Mouse (Mus musculus) kidney, embryonic 14.5 days (tissue): ENCODE data around the gene Slc46a1. TPM values are rescaled to one million over a fixed set of nuclear protein-coding genes. Genes with fewer than 3 reads are reported as not detected.
A peak's percentile ranks its signal among the peaks of the same experiment; 100 is the strongest.

Experiments used
- ATAC-seq: fragments of 200-750 bp; cut with Nextera tagmentation; 2 replicates; pipeline ENCODE4 v1.8.0; 2017; ENCODE audit warnings: moderate number of reproducible peaks, mild to moderate bottlenecking, moderate TSS enrichment, moderate library complexity; ENCODE audit not compliant: low FRiP score, low TSS enrichment
- H3K27ac ChIP-seq: fragments of 300-500 bp; sonication (generic); 2 replicates; pipeline ENCODE4 v1.5.1; 2014; ENCODE audit warnings: low read depth, mild to moderate bottlenecking, low read length, moderate library complexity, mixed read lengths
- H3K27me3 ChIP-seq: fragments of 300-500 bp; sonication (generic); 2 replicates; pipeline ENCODE4 v1.6.1; 2014; ENCODE audit warnings: mild to moderate bottlenecking, low read length; ENCODE audit not compliant: control insufficient read depth, insufficient read depth
- H3K36me3 ChIP-seq: fragments of 300-500 bp; sonication (generic); 2 replicates; pipeline ENCODE4 v1.6.1; 2014; ENCODE audit warnings: low read length, mixed read lengths; ENCODE audit not compliant: control insufficient read depth, insufficient read depth
- H3K4me1 ChIP-seq: fragments of 300-500 bp; sonication (generic); 2 replicates; pipeline ENCODE4 v1.6.1; 2014; ENCODE audit warnings: low read length, mixed read lengths; ENCODE audit not compliant: control insufficient read depth, insufficient read depth
- H3K4me2 ChIP-seq: fragments of 300-500 bp; sonication (generic); replicated peaks from 2 replicates; pipeline ENCODE4 v1.6.1; 2014; ENCODE audit warnings: low read depth, mild to moderate bottlenecking, low read length
- H3K4me3 ChIP-seq: fragments of 300-500 bp; sonication (generic); 2 replicates; pipeline ENCODE4 v1.5.1; 2014; ENCODE audit warnings: mild to moderate bottlenecking, low read length
- H3K9ac ChIP-seq: fragments of 300-500 bp; sonication (generic); 2 replicates; pipeline ENCODE4 v1.6.1; 2014; ENCODE audit warnings: low read depth, mild to moderate bottlenecking, low read length, moderate library complexity
- H3K9me3 ChIP-seq: fragments of 300-500 bp; sonication (generic); 2 replicates; pipeline ENCODE4 v1.6.1; 2016; ENCODE audit warnings: low read length; ENCODE audit not compliant: control insufficient read depth
- WGBS: fragments of 180-500 bp; shearing (Covaris S2); extraction: QIAGEN DNeasy Blood & Tissue Kit; methylation state at CpG from one replicate; pipeline ENCODE4 v1.1.7; 2014; 5-methylcytosine and 5-hydroxymethylcytosine counted together
- polyA plus RNA-seq: library from polyadenylated mRNA; unstranded; fragments of >200 nt; fragmentation: Nextera tagmentation; extraction: Ambion mirVana; gene quantifications from 2 replicates; pipeline ENCODE4 v1.2.1, GENCODE M21; 2014

Gene Slc46a1
- polyA plus RNA-seq, 1 experiment from 2014 or later = 18.5 TPM

DNA sequence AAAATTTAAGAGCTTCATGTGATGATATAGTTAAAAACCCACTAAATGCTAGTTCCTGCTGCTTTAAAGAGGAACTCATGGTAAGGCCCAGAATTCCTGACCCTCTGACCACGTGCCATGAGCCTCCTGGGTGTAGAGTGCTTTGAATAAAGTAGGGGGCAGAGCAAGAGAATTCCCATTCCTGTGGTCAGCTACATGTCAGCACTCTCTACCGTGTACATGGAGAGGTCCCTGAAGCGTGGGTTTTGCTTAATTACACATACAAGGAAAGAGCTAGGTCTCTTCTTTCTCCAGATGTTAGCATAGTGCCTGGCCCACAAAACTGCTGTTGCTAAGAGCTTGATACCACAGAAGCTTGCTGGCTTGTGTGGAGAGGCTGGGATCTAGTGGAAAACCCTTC lies 39.9 kb downstream of the Slc46a1 start:
- Histone ChIP-seq H3K4me1 (no peaks in the 10 kb centered on the region), H3K4me2 (no peak overlapping the region), H3K27me3 (no peaks in the 10 kb centered on the region; the same call in 1 of the 2 replicates), H3K27ac (no peak overlapping the region), H3K36me3 (peaks cover 45% of the 10 kb centered on the region), H3K9me3 (no peaks in the 10 kb centered on the region), H3K4me3 (no peak overlapping the region), H3K9ac (no peak overlapping the region)
- no peak for ATAC-seq
- WGBS = 84% methylated on average over 3 of the region's 3 CpGs

GRCm38 (mm10) chr11:78509148-78509547 lies 43.7 kb downstream of the Slc46a1 start:
- no peak overlapping the region for H3K4me2 ChIP-seq
- H3K27ac ChIP-seq = no peak overlapping the region
- no peaks in the 10 kb centered on the region for H3K9me3 ChIP-seq
- H3K36me3 ChIP-seq = peaks cover 51% of the 10 kb centered on the region
- peaks cover 14% of the 10 kb centered on the region for H3K4me1 ChIP-seq
- H3K9ac ChIP-seq = no peak overlapping the region
- H3K27me3 ChIP-seq = no peaks in the 10 kb centered on the region
- ATAC-seq = no peak
- 88% methylated on average over 5 of the region's 5 CpGs for WGBS
- no peak overlapping the region for H3K4me3 ChIP-seq

- Histone ChIP-seq H3K4me3 (peak within 1 kb of the TSS; percentile 73), H3K36me3 (peaks cover 57% of the 10 kb centered on the region), H3K27ac (peak within 1 kb of the TSS; percentile 59; the same call in 1 of the 2 replicates), H3K27me3 (no peaks in the 10 kb centered on the region), H3K9me3 (no peaks in the 10 kb centered on the region), H3K4me1 (peaks cover 14% of the 10 kb centered on the region), H3K9ac (peak within 1 kb of the TSS; percentile 92), H3K4me2 (peak within 1 kb of the TSS; percentile 76)
- ATAC-seq = peak; percentile 95
- 1% methylated on average over 67 of the region's 67 CpGs for WGBS
Measured at GRCm38 (mm10) chr11:78512025-78512957, 46.8 kb downstream of the Slc46a1 start, which contains the start of the genes Tmem199 and Poldip2. Gene Tmem199 (minus strand): TSS chr11:78512172. Gene Poldip2 (plus strand): TSS chr11:78512193.

DNA sequence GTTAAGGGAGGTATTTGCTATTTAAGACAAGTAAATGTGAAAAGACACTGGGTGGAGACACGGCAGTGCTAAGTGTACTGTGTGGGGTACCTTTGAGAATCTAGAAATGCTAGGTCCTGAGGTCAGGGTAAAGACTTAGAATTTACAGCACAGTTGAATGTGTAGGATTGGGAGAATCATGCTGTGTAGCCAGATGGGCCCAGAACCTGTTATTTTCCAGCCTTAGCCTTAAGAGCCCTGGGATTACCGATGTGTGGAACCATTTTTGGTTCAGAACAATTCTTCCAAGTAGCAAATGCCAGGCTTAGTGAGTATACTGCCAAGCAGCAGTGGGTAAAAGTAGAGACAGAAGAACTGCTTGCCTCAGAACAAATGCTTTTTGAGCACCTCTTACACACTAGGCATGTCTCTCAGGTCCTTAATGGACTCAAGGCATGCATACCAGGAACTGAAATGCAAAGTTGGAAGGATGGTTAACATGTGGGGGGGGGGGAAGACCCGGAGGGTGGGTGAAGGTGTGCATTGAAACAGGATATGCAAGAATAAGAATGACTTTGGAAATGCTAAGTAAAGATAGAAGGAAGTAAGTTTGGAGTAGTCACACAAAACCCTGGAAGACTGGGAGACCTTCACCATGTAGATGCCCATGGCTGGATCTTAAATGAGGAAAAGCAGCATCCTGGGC lies 47.8 kb downstream of the Slc46a1 start:
- Histone ChIP-seq H3K4me3 (peak overlapping the region; percentile 73), H3K27me3 (no peaks in the 10 kb centered on the region), H3K4me1 (peaks cover 14% of the 10 kb centered on the region), H3K4me2 (peak overlapping the region; percentile 76), H3K27ac (no peak overlapping the region), H3K36me3 (peaks cover 57% of the 10 kb centered on the region), H3K9me3 (no peaks in the 10 kb centered on the region), H3K9ac (peak overlapping the region; percentile 92; the same call in 1 of the 2 replicates)
- ATAC-seq = no peak
- WGBS = 70% methylated on average over 3 of the region's 3 CpGs

DNA sequence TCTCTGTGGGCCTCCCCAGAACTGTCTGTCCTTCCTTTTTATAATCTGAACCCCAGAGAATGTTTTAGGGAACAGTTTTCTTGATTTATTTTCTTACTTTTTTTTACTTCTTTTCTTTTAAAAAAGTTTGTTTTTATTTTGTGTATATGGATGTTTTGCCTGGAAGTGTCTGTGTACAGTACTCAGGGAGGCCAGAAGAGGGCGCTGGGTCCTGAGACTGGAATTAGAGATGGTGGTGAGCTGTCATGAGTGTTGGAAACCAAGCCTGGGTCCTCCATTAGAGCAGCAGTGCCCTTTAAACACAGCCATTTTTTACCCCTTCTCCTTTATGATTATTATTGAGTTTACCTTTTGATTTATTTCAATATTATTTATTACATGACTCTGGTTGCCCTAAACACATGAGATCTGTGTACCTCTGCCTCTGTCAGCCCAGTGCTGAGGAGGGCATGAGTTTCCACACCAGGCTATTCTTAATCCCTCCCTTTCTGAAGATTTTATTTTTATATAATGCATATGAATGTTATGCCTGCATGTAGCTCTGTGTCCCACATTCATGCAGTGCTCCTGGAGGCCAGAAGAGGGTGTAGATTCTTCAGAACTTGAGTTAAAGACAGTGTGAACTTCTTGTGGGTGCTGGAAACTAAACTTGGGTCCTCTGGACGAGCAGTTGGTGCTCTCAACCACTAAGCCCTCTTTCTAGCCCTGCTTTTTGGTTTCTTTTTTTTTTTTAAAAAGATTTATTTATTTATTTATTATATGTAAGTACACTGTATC lies 50.2 kb downstream of the Slc46a1 start:
- H3K4me3 ChIP-seq = no peak overlapping the region
- H3K36me3 ChIP-seq = peaks cover 57% of the 10 kb centered on the region
- no peaks in the 10 kb centered on the region for H3K9me3 ChIP-seq
- no peaks in the 10 kb centered on the region for H3K27me3 ChIP-seq
- no peak overlapping the region for H3K27ac ChIP-seq
- WGBS = 65% methylated on average over 2 of the region's 2 CpGs
- peaks cover 14% of the 10 kb centered on the region for H3K4me1 ChIP-seq
- ATAC-seq = no peak
- no peak overlapping the region for H3K9ac ChIP-seq
- H3K4me2 ChIP-seq = no peak overlapping the region

DNA sequence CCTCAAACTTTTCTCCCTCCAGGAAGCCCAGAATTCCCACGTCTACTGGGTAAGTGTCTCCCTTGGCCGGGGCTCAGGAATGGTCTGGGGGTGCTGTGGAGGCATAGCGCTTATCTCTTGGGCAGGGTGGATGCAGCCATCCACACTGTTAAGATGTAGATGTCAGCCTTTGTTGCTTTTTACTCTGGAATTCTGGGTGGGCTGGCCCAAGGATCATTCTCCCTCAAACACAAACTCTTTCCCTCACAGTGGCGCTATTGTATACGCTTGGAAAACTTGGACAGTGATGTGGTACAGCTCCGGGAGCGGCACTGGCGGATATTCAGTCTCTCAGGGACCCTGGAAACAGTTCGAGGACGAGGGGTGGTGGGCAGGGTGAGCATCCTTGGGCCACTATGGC lies 53.4 kb downstream of the Slc46a1 start:
- Histone ChIP-seq H3K9me3 (no peaks in the 10 kb centered on the region), H3K4me3 (no peak overlapping the region), H3K27me3 (no peaks in the 10 kb centered on the region), H3K36me3 (peaks cover 85% of the 10 kb centered on the region), H3K4me1 (no peaks in the 10 kb centered on the region), H3K27ac (no peak overlapping the region), H3K4me2 (no peak overlapping the region), H3K9ac (no peak overlapping the region)
- ATAC-seq = no peak
- whole genome bisulfite sequencing = 92% methylated on average over 10 of the region's 10 CpGs

Other genes starting within 250 kb of the Slc46a1 start
- 81.3 and 95.2 TPM in 2 replicates for gene Sdf2, start 220.0 kb upstream of the Slc46a1 start, polyA plus RNA-seq
- 13.5 and 26.0 TPM in 2 replicates for gene Supt6, start 219.7 kb upstream of the Slc46a1 start, polyA plus RNA-seq
- gene 2610507B11Rik, start 203.9 kb upstream of the Slc46a1 start, polyA plus RNA-seq = 75.1 and 109 TPM in 2 replicates
- gene BC030499, start 174.9 kb upstream of the Slc46a1 start, polyA plus RNA-seq = 0.10 and 0.47 TPM in 2 replicates
- gene Spag5, start 164.2 kb upstream of the Slc46a1 start, polyA plus RNA-seq = 35.7 and 50.9 TPM in 2 replicates
- 2.3 and 4.3 TPM in 2 replicates for gene Aldoc, start 142.7 kb upstream of the Slc46a1 start, polyA plus RNA-seq
- 48.9 and 76.0 TPM in 2 replicates for gene Pigs, start 137.3 kb upstream of the Slc46a1 start, polyA plus RNA-seq
- gene Unc119, start 122.2 kb upstream of the Slc46a1 start, polyA plus RNA-seq = 49.6 and 57.1 TPM in 2 replicates
- 0.11 TPM in 1 of 2 replicates, not detected in the other for gene Foxn1, start 79.1 kb upstream of the Slc46a1 start, polyA plus RNA-seq
- 0.07 and 0.45 TPM in 2 replicates for gene Slc13a2, start 43.5 kb upstream of the Slc46a1 start, polyA plus RNA-seq
- 1.4 and 1.7 TPM in 2 replicates for gene Sarm1, start 32.1 kb downstream of the Slc46a1 start, polyA plus RNA-seq
- 0.73 and 0.84 TPM in 2 replicates for gene Vtn, start 33.4 kb downstream of the Slc46a1 start, polyA plus RNA-seq
- gene Sebox, start 37.8 kb downstream of the Slc46a1 start, polyA plus RNA-seq = not detected in 2 replicates
- gene Tmem199, start 46.5 kb downstream of the Slc46a1 start, polyA plus RNA-seq = 61.2 and 63.6 TPM in 2 replicates
- 122 and 161 TPM in 2 replicates for gene Poldip2, start 46.5 kb downstream of the Slc46a1 start, polyA plus RNA-seq
- gene Tnfaip1, start 70.6 kb downstream of the Slc46a1 start, polyA plus RNA-seq = 77.1 and 88.9 TPM in 2 replicates
- 125 and 126 TPM in 2 replicates for gene Ift20, start 70.7 kb downstream of the Slc46a1 start, polyA plus RNA-seq
- 91.1 and 103 TPM in 2 replicates for gene Tmem97, start 85.1 kb downstream of the Slc46a1 start, polyA plus RNA-seq
- gene Nlk, start 231.7 kb downstream of the Slc46a1 start, polyA plus RNA-seq = 18.3 and 23.3 TPM in 2 replicates